Mouse (Mus musculus) naive thymus-derived CD4-positive, alpha-beta T cell, adult 2 months (primary cell): ENCODE data around the gene Gtdc1.

Experiments
- DNase-seq: peaks from one replicate; pipeline ENCODE4 v3.0.0-alpha.2; 2011; ENCODE audit warnings: low read depth

The Gtdc1 gene

DNA sequence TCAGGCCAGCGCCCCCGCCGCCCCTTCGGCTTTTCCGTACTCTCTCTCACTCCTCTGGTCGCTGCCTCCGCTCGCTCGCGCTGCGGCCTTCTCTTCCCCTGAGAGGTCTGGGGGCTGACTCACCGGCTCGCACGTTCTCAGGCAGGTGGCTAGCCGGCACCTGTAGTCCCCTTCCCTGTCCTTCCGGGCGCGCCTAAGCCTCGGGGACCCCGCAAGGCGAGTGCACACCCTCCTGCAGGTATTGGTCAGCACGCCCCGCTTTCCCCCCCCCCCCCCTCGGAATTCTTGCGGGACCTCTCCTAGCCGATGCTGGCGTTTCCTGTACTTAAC, at the start of gene Gtdc1:
Gene Gtdc1 (minus strand): TSS at position 176 of the 330 bp plus-strand sequence.
- DNase-seq: no peak

GRCm38 (mm10) chr2:44977051-44977450, 49.6 kb upstream of the Gtdc1 start:
- DNase-seq: no peak

- no peak for DNase-seq
These were observed 49.0 kb upstream of the Gtdc1 start for GRCm38 (mm10) chr2:44976484-44976883.

DNA sequence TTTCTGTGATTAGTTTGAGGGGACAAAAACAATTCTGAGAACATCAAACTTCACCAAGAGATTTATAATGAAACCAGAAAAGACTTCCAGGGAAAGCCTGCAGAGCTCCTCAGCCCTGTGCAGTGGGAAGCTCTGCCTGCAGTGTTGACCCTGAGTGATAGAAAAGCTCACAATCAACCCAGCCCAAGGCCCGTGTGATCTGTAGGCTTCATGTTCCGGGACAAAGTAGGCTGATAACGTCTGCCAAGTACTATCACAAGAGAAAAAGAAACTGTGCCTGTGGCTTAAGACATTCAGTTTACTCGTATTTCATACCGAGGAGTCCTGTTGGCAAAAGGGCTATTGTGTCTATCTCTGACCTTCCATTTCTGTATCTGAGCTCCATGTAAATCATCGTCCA, 46.4 kb upstream of the Gtdc1 start:
- DNase-seq: no peak

DNA sequence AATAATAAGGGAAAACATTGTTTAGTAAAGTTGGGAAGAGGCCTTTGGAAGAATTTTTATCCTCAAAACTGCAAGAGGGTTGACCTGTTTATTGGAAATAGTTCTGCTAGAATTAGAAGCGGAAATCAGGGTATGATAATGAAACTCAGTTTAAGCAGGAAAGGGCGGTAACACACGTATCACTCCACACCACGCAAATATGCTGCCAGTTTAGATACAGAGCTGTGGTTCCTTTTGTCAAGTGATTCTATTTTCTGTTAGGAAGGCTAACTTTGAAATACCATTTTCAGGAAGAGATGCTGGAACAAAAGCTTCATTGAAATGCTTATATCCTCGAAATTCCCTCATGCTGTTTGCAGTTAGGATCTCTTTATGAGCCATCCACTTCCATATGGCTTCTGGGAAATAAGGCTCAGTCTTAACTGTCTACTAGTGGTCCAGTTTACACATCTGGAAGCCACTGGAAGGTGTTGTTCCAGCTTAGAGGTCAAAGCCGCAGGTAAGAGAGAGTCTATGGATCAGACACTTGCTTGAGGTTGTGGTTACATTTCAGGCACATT, 42.7 kb upstream of the Gtdc1 start:
- DNase-seq: no peak

- DNase-seq: no peak
These were observed 42.2 kb upstream of the Gtdc1 start for GRCm38 (mm10) chr2:44969640-44970039.

DNA sequence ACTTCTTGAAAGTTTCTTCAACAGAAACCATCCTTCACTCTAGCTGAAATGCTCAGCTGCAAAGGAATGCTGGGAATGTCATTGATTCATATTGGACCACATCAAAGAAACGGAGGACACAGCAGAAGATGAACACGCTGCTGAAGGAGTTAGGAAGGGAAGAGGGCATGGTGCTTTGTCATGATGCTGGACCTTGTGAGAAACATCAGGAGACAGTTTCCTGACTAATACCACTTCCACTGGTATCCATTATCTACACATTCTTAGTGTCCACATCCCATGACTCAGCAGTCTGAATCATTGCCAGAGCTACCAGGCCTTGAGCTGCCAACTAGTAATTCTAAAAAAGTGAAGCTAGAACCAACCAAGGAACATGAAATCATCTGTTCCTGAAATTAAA, 41.8 kb upstream of the Gtdc1 start:
- DNase-seq: no peak

GRCm38 (mm10) chr2:44965834-44966555, 38.5 kb upstream of the Gtdc1 start:
- no peak for DNase-seq

DNA sequence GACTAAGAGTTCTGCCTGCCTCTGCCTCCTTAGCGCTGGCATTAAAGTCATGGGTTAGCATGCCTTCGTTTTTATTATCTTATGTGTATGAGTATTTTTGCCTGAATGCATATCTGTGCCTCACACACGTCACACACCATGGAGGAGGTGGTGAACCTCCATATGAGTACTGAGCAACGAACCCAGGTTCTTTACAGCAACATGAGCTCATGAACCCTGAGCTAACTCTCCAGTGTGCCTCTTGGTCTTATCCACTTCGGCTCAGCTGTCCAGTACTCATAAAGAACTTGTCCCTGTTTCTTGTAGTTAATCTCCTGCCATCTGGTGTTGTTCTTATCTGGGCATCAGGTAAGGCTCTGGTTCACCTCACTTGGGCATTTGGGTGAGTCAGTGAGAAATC, 35.2 kb upstream of the Gtdc1 start:
- no peak for DNase-seq

- no peak for DNase-seq
These were observed 33.7 kb upstream of the Gtdc1 start for GRCm38 (mm10) chr2:44961192-44961591.

- DNase-seq: peak; percentile 67
These were observed 33.1 kb upstream of the Gtdc1 start for GRCm38 (mm10) chr2:44960561-44960960.

- no peak for DNase-seq
These were observed 29.9 kb upstream of the Gtdc1 start for GRCm38 (mm10) chr2:44957329-44957797.

DNA sequence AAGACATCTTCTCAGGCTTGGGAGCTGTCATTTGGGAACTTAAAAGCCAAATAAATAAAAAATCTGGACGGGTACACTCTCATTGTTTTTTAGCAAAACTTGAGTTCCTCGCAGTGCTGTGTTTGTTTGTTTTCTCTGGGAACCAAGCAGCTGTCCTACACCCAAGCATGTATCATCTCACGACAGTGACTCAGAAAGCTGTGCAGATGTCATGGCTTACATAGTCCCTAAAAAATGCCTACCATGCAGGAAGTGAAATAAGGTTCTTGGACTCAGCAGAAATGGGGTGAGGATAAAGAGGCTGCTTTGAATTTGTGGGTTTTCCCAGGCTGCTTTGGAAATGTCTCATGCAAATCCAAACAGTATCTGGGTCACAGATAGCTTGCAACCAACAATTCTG, 28.8 kb upstream of the Gtdc1 start:
- no peak for DNase-seq

DNA sequence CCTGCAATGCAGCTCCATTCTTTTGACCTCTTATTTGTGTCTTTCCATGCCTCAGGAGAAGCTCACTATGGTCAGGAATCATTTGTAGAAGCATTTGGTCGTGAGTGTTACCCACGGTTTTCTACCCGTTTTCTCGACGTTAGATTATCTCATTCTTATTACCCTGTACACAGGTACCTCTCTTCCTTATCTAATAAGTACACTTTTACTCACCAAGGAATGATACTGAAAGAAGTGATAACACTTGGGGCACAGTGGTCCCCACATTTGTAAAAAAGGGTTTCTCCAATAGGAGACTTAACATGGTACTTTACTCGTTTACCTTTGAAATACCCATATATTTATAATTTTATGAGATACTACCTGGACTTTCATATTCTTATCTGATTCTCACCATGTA, 28.0 kb upstream of the Gtdc1 start:
- no peak for DNase-seq

- no peak for DNase-seq
These were observed 26.7 kb upstream of the Gtdc1 start for GRCm38 (mm10) chr2:44954180-44954579.

- DNase-seq: peak; percentile 10
These were observed 25.5 kb upstream of the Gtdc1 start for GRCm38 (mm10) chr2:44952830-44953422.

DNA sequence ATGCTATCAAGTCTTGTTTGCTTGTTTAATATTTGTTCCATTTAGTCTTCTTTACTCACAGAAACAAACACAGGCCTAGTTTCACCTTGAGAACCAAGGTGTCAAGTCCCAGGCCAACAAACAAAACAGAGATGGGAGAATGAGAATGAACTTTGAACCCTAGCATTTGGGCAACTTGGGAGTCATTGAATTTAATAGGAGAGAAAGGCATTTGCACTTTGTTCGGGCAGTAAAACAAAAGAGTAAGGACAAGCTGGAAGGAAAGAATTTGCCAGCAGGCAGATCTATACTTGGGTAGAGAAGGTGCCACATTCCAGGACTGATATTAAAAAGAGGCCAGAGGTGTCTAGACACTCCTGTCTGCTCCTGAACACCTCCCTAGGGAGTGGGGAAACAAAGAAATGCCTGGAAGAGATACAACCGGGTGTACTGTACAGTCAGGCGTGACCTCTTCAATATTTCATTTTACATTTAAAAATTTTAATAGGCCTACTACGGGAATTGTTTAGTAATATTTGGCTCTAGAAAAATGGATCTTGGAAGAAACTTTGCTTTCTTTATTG, 24.3 kb upstream of the Gtdc1 start:
- DNase-seq: no peak

DNA sequence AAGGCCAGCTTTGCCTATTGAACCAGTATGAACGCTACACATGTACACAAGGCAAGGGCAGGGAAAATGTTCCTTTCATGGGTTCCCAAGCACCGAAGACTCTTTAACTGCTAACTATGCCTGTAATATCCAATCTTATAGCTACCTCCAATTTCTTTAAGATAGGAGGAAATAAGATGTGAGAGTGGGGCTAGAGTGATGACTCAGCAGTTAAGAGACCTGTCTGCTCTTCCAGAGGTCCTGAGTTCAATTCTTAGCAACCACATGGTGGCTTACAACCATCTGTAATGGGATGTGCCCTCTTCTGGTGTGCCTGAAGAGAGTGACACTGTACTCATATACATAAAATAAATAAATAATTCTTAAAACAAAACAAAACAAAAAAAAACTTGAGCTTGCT, 17.2 kb upstream of the Gtdc1 start:
- DNase-seq: no peak

GRCm38 (mm10) chr2:44930951-44931350, 3.5 kb upstream of the Gtdc1 start:
- DNase-seq: no peak

DNA sequence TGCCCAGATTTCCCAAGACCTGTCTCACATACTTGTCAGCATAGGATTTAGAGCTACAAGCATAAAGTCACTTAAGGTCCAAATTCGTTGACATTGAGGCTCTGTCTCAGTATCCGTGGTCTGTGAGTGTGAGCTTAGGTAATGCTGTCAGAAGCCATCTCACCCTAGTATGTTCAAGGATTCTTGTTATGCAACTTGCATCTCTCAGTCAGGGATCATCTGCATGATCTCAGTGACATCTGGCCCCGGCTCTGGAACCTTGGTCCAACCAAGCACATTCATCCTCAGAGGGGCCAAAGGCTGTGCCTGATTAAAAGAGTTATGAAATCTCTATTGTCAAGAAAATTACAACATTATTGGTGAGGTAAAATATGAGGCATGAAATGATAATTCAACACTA, 1.2 kb upstream of the Gtdc1 start:
- no peak for DNase-seq

DNA sequence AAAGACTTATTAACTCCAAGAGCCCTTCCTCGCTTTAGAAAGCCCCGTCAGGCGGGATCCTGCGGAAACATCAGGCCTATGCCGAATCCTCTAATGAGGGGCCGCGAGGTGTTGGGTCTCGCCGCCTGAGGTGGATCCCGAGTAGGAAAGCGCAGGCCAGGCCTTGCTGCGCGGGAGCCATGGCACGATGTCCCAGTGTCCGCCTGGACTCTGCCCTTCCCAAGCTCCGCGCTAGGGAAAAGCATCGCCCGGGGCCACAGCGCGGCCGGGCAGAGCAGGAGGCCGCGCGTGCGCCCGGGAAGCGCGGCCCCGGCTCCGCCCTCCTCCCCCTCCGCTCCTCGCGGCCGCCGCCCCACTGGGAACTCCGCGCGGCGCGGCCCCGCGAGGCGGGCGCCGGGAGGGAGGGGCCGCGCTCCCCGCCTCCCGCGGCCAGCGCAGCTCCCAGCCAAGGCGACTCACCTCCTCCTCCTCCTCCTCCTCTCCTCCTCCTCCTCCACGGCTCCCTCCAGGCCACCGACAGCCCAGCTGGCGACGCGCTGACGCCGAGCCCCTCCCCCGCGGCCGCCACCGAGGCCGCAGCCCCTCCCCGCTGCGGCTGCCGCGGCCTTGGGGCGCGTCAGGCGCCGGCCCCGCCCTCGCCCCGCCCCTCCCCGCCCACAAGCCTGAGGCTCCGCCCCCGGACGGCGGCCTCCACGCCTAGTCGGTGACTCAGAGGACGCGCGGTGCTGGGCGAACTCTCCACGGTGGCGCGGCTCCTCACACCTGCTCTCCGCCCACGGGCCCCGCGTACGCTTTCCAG, 575 bp downstream of the Gtdc1 start:
- DNase-seq: peak; percentile 95

GRCm38 (mm10) chr2:44926167-44926682, 1.2 kb downstream of the Gtdc1 start:
- DNase-seq: no peak
